Mouse (Mus musculus) mesoderm, embryonic 11.5 days (tissue): ENCODE data around the gene Cacna1b.

Source experiments
- DNase-seq: peaks from one replicate; pipeline ENCODE4 v3.0.0-alpha.2; 2012; ENCODE audit warnings: low read depth, low spot score

Cacna1b gene

DNA sequence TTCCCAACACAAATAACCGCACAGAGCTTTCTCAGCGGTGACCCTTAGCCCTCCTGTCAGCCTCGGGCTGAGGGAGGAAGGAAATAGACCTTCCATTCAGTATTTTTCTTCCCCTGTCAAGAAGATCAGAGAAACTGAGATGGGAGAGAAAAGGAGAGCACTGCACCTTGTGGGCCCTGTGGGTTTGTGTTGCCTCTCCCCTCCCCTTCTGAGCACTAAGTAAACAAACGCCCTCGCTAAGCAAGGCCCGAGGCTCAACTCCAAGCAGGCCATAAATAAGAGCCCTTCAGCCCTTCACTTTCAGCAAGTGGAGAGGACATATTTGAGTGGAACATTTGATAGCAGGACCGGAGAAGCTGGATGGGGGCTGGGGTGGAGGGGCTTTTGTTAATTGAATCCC is 209.0 kb downstream of the Cacna1b start:
- peak; percentile 35 for DNase-seq
